Mouse (Mus musculus) thymus, postnatal 25 days (tissue): ENCODE data around the gene Slc16a10.
"Not testable (repeated sequence)": the region's sequence is repeated elsewhere in the genome, so short reads cannot be mapped to it uniquely, and the experiment has no call there.

ENCODE experiments used
- DNase-seq: peaks from one replicate; pipeline ENCODE4 v3.0.0; 2022

Slc16a10 gene

DNA sequence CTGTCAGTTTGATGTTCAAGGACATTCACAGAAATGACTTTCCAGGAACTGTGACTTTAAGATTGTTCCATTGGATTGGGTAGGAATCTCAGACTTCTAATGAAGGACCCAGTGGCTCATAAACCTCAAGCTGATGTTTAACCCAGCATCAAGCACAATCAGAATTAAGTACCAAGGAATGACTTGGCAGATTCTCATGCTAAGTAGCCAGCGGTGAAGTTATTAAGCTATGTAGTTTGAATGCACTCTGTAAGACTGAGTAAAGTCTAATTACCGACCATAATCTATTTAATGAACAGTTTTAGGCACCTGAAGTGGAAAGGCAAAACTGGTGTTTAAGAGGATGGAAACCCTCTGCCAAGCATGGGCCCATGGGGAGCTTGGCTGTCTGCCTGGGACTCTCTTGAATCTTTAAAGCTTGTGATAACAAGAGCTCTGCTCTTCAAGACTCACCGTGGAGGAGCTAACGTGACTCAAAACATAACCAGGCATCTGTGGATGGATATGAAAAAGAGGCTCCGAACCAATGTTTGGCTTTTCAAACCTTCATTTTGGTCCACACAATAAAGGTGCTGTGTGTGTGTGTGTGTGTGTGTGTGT, 123.7 kb downstream of the Slc16a10 start:
- no peak for DNase-seq

- DNase-seq = no peak
Measured at GRCm38 (mm10) chr10:40009591-40009990, 132.5 kb downstream of the Slc16a10 start.

DNA sequence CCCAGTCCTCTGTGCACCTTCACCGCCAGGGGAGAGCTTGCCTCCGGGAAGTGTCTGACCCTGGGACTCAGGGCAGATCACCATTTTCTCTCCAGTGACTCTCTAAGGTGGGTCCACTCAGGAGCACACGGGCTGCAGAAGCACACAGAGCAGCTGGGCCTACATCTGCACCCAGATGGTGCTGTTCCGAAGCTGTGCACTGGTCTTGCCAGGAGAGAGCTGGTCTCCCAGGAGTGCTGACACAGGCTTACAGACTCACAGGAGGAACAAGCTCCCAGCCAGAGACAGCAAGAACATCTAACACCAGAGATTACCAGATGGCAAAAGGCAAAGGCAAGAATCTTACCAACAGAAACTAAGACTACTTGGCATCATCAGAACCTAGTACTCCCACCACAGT, 133.2 kb downstream of the Slc16a10 start:
- not testable (repeated sequence) for DNase-seq

GRCm38 (mm10) chr10:40007953-40008352, 134.1 kb downstream of the Slc16a10 start:
- DNase-seq = no peak

DNA sequence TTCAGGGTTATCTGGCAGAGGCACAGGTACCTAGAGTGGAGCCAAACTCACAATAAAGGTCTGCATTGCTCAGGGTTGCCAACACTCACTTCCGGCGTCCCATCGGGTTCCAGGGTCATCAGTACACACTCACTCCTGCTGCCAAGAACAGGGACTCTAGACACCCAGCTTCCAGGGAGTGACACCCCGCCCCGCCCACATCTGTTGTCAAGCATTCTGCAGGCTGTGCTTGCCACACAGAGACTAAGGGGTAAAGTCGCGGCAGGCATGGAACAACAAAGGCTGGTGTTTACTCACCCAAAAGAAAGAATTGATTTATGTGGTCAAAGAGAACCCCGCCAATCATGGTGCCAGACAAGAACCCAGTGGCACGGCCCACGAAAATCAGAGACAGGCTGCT, 135.1 kb downstream of the Slc16a10 start:
- peak; percentile 4 for DNase-seq

DNA sequence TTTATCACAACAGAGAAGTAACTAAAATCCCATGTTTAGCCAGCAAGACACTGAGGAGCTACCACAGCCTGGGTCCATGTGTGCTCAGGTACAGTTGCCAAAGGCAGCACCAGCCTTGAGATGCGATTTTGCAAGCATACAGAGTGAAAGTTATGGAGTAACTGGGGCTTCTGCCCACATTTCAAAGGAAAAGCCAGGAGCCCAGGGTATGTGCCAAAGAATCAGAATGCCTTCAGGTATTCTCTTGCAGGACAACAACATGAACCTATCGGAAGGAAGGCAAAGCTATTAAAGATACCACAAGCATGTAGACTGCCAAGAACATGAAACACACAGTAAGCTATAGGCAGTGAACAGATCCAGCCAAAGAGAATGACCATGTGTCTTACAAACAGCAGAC, 141.3 kb downstream of the Slc16a10 start:
- DNase-seq = no peak

DNA sequence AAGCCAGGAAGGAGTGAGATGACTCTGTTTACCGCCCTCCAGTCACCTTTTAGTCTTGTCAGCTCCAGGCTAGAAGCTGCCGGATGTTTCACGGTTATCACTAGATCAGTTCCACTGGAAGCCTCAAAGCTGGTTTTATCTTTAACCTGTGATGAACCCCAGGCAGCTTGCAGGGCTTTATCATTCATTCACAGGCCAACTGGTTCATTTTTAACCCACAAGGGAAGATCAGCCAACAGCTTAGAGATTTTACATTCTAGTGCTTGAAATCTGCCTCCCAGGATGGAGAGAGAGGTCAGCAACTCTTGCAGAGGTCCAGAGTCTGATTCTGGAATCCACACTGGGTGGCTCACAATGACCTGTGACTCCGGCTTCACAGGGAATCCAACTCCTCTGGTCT, 150.9 kb downstream of the Slc16a10 start:
- peak; percentile 46 for DNase-seq

- no peak for DNase-seq
Measured at GRCm38 (mm10) chr10:39986466-39986865, 155.6 kb downstream of the Slc16a10 start, which contains the start of gene Mfsd4b5. TSS of gene Mfsd4b5 (minus strand) at chr10:39986646.
